Mouse (Mus musculus) bone marrow, adult 2 months (tissue): ENCODE results near the gene Gm3625.

Source experiments
- CTCF ChIP-seq: fragments of 200-500 bp; IDR thresholded peaks from 2 replicates; pipeline ENCODE4 v1.5.1; 2011; ENCODE audit warnings: low read length, control low read depth; ENCODE audit not compliant: control insufficient read depth, insufficient read depth
- POLR2A ChIP-seq: fragments of 200-500 bp; IDR thresholded peaks from 2 replicates; pipeline ENCODE4 v1.6.1; 2011; ENCODE audit warnings: low read depth, mild to moderate bottlenecking, control low read depth, low read length, borderline replicate concordance; ENCODE audit not compliant: control insufficient read depth

DNA sequence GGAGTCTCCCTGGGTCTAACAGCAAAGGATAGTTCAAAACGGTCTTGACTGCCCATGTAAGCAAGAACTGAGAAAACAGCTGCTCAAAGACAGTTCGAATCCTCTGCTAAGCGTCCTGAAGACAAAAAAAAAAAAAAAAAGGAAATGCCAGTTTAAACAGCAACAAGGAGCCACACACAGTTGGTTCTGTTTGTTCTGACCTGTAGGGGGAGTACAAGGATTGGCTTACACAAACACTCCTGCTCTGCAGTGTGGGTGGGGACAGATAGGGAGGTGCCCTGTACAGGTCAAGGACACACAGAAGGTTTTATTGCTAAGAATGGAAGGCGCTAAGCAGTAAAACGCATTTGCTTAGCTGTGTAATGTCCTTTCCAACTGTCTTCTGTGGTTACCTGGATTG, 20.9 kb downstream of the Gm3625 start:
- peak; percentile 66 for TF ChIP-seq CTCF
- TF ChIP-seq POLR2A: no peak
